Mouse (Mus musculus) megakaryocyte, embryonic 14.5 days (primary cell): ENCODE results near the gene Ctcfl. TPM values are rescaled to one million over a fixed set of nuclear protein-coding genes. Genes with fewer than 3 reads are reported as not detected.

Source experiments
- H3K27me3 ChIP-seq: replicated peaks from 2 replicates; pipeline ENCODE3; 2012; ENCODE audit warnings: inconsistent platforms
- H3K36me3 ChIP-seq: replicated peaks from 2 replicates; pipeline ENCODE3; 2012; ENCODE audit warnings: low read length, inconsistent platforms, mixed read lengths
- H3K4me1 ChIP-seq: 2 replicates; pipeline ENCODE4 v1.6.1; 2012; ENCODE audit warnings: inconsistent platforms
- H3K4me3 ChIP-seq: replicated peaks from 2 replicates; pipeline ENCODE3; 2012; ENCODE audit warnings: moderate library complexity, mild to moderate bottlenecking, inconsistent platforms
- H3K9me3 ChIP-seq: 2 replicates; pipeline ENCODE4 v1.6.1; 2012; ENCODE audit warnings: inconsistent platforms
- FLI1 ChIP-seq: IDR thresholded peaks from 2 replicates; pipeline ENCODE4 v1.6.1; 2012; ENCODE audit warnings: low read length, inconsistent platforms, mixed read lengths
- GATA1 ChIP-seq: IDR thresholded peaks from 3 replicates; pipeline ENCODE4 v1.6.1; 2012; ENCODE audit warnings: mixed read lengths, low read length, inconsistent platforms, borderline replicate concordance
- polyA plus RNA-seq: library from polyadenylated mRNA; stranded (reverse); fragments of >175 nt; gene quantifications from 2 replicates; pipeline ENCODE4 v1.2.3, GENCODE M21; 2012; ENCODE audit warnings: low replicate concordance; ENCODE audit not compliant: insufficient read depth

Gene Ctcfl
- polyA plus RNA-seq, 1 experiment: not detected

- Histone ChIP-seq H3K4me1 (no peaks in the 10 kb centered on the region), H3K27me3 (peaks cover 14% of the 10 kb centered on the region), H3K36me3 (no peaks in the 10 kb centered on the region), H3K4me3 (no peak overlapping the region), H3K9me3 (peaks cover 9% of the 10 kb centered on the region)
- TF ChIP-seq GATA1 (no peak), FLI1 (no peak)
Observed at GRCm38 (mm10) chr2:173157376-173157775, 38.1 kb upstream of the Ctcfl start.

GRCm38 (mm10) chr2:173156923-173157322, 37.6 kb upstream of the Ctcfl start:
- peaks cover 9% of the 10 kb centered on the region for H3K9me3 ChIP-seq
- H3K4me1 ChIP-seq: no peaks in the 10 kb centered on the region
- TF ChIP-seq FLI1 (no peak), GATA1 (no peak)
- no peak overlapping the region for H3K4me3 ChIP-seq
- peaks cover 14% of the 10 kb centered on the region for H3K27me3 ChIP-seq
- H3K36me3 ChIP-seq: no peaks in the 10 kb centered on the region

DNA sequence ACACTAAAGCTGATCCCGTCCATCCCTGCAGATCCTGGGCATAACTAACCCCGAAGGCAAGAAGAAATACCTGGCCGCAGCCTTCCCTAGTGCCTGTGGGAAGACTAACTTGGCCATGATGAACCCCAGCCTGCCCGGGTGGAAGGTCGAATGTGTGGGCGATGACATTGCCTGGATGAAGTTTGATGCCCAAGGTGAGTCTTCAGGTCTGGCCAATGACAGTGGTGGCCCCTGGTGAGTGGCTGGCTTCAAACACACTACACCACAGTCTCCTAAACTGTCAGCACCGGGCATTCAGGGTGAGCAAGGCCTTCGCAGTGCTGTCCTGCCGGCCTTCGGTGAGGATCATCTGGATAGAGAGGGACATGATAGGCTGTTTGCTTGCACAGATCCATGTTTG, 36.6 kb upstream of the Ctcfl start:
- TF ChIP-seq FLI1 (no peak), GATA1 (no peak)
- Histone ChIP-seq H3K4me1 (no peaks in the 10 kb centered on the region), H3K4me3 (no peak overlapping the region), H3K36me3 (no peaks in the 10 kb centered on the region), H3K27me3 (peaks cover 17% of the 10 kb centered on the region), H3K9me3 (peaks cover 9% of the 10 kb centered on the region)

- no peaks in the 10 kb centered on the region for H3K36me3 ChIP-seq
- peaks cover 5% of the 10 kb centered on the region for H3K9me3 ChIP-seq
- H3K27me3 ChIP-seq: peaks cover 16% of the 10 kb centered on the region
- H3K4me3 ChIP-seq: no peak overlapping the region
- no peaks in the 10 kb centered on the region for H3K4me1 ChIP-seq
- no peak for TF ChIP-seq GATA1
- TF ChIP-seq FLI1: no peak
Observed at GRCm38 (mm10) chr2:173154962-173155361, 35.6 kb upstream of the Ctcfl start.

- H3K36me3 ChIP-seq: no peaks in the 10 kb centered on the region
- peaks cover 16% of the 10 kb centered on the region for H3K27me3 ChIP-seq
- H3K4me1 ChIP-seq: no peaks in the 10 kb centered on the region
- TF ChIP-seq GATA1: no peak
- TF ChIP-seq FLI1: no peak
- peaks cover 5% of the 10 kb centered on the region for H3K9me3 ChIP-seq
- H3K4me3 ChIP-seq: no peak overlapping the region
Observed at GRCm38 (mm10) chr2:173154513-173154912, 35.2 kb upstream of the Ctcfl start.

- Histone ChIP-seq H3K9me3 (peaks cover 5% of the 10 kb centered on the region), H3K4me1 (no peaks in the 10 kb centered on the region), H3K36me3 (no peaks in the 10 kb centered on the region), H3K27me3 (peaks cover 16% of the 10 kb centered on the region), H3K4me3 (no peak overlapping the region)
- TF ChIP-seq GATA1 (no peak), FLI1 (no peak)
Observed at GRCm38 (mm10) chr2:173153266-173153665, 33.9 kb upstream of the Ctcfl start.

- TF ChIP-seq FLI1: no peak
- TF ChIP-seq GATA1: no peak
- Histone ChIP-seq H3K9me3 (no peaks in the 10 kb centered on the region; the same call in 1 of the 2 replicates), H3K4me1 (no peaks in the 10 kb centered on the region), H3K27me3 (peaks cover 11% of the 10 kb centered on the region), H3K36me3 (no peaks in the 10 kb centered on the region), H3K4me3 (no peak within 1 kb of the TSS)
Observed at GRCm38 (mm10) chr2:173152436-173153151, 33.3 kb upstream of the Ctcfl start, which contains the start of gene Pck1. Gene Pck1 (plus strand): TSS chr2:173153048.

DNA sequence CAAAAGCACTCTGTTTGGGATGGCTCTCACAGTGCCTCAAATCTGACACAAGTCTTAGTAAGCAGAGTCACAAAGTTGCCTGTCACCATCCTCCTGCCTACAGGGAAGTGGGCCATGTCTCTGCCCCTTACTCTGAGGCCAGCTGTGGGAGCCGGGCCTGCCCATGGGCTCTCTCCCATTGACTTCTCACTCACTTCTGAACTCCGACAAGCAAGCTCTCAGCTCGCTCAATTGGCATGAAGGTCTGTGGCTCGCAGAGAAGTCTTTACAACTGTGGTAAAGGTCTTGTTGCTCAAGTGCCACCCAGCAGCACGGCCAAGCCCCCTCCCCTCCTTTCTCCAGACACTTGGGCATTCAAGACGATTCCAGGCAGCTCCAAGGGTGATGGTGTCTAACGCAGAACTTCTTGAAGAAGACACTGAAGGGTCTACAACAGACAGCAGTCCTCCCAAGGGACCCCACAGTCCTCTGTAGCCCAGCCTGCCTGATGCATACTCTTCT, 32.5 kb upstream of the Ctcfl start:
- no peak for TF ChIP-seq FLI1
- H3K4me3 ChIP-seq: no peak overlapping the region
- no peaks in the 10 kb centered on the region for H3K4me1 ChIP-seq
- H3K27me3 ChIP-seq: peaks cover 11% of the 10 kb centered on the region
- H3K36me3 ChIP-seq: no peaks in the 10 kb centered on the region
- no peaks in the 10 kb centered on the region for H3K9me3 ChIP-seq

- Histone ChIP-seq H3K4me3 (no peak overlapping the region), H3K27me3 (peaks cover 11% of the 10 kb centered on the region), H3K4me1 (no peaks in the 10 kb centered on the region), H3K36me3 (no peaks in the 10 kb centered on the region), H3K9me3 (no peaks in the 10 kb centered on the region)
- TF ChIP-seq FLI1: no peak
- no peak for TF ChIP-seq GATA1
Observed at GRCm38 (mm10) chr2:173151352-173151751, 32.0 kb upstream of the Ctcfl start.

GRCm38 (mm10) chr2:173148001-173148400, 28.7 kb upstream of the Ctcfl start:
- H3K4me3 ChIP-seq: no peak overlapping the region
- TF ChIP-seq GATA1: no peak
- TF ChIP-seq FLI1: no peak
- H3K4me1 ChIP-seq: no peaks in the 10 kb centered on the region
- no peaks in the 10 kb centered on the region for H3K9me3 ChIP-seq
- no peaks in the 10 kb centered on the region for H3K36me3 ChIP-seq
- peaks cover 25% of the 10 kb centered on the region for H3K27me3 ChIP-seq
